27 mouse cellular contexts compared by ENCODE assay signal in genomic region chr11:65773946-65774656, GRCm38 (mm10). TPM values are rescaled to one million over a fixed set of nuclear protein-coding genes. Genes with fewer than 3 reads are reported as not detected.
DNase-seq lines count a peak whose midpoint lies in the region; ATAC-seq and TF ChIP-seq lines count a peak whose summit lies in the region.
"Had no signal": no experiment of that assay in that cellular context is flagged by ENCODE, and none has a peak within 500 bp of the region (broad histone marks: within the 10 kb centered on the region; RNA-seq: fewer than 3 reads in every experiment).

No protein-coding gene starts in this region.

- TF ChIP-seq POLR2A in MEL (IDR thresholded peaks at IDR 0.05; ENCODE audit: control insufficient read depth in 1 of 2, insufficient read depth in 1 of 2, low read depth in 1 of 2, low read length in 2 of 2, poor library complexity in 1 of 2) = no peak

- H3K4me3 ChIP-seq in lung, embryonic 16.5 days (ENCODE audit: low read length) = no peak overlapping the region
- H3K4me3 ChIP-seq in MEL (ENCODE audit: control insufficient read depth in 1 of 2, insufficient read depth in 1 of 2, low read depth in 2 of 2, low read length in 2 of 2) = peak overlapping the region; percentile 3 to 49; a peak in 3 of 4 replicates
- H3K4me3 ChIP-seq in liver, embryonic 11.5 days (ENCODE audit: low read depth, low read length) = no peak overlapping the region
- peak overlapping the region; percentile 36 for H3K4me3 ChIP-seq in liver, embryonic 16.5 days (ENCODE audit: low read depth, low read length)
- H3K4me3 ChIP-seq: embryonic facial prominence, embryonic 12.5 days; forebrain, embryonic 12.5 days; hindbrain, embryonic 13.5 days had no signal

- 49% methylated on average over 6 of the region's 6 CpGs for WGBS in lung, embryonic 16.5 days
- 60% methylated on average over 6 of the region's 6 CpGs for WGBS in liver, embryonic 11.5 days
- WGBS in liver, embryonic 16.5 days (ENCODE audit: insufficient replicate concordance) = 36% methylated on average over 6 of the region's 6 CpGs

- H3K9me3 ChIP-seq in lung, embryonic 16.5 days (ENCODE audit: control insufficient read depth, low read length) = no peaks in the 10 kb centered on the region
- no peaks in the 10 kb centered on the region for H3K9me3 ChIP-seq in MEL (replicated peaks; ENCODE audit: insufficient read depth, low read length)
- H3K9me3 ChIP-seq in liver, embryonic 11.5 days (ENCODE audit: control insufficient read depth, low read length) = no peaks in the 10 kb centered on the region
- no peaks in the 10 kb centered on the region for H3K9me3 ChIP-seq in liver, embryonic 16.5 days (replicated peaks; ENCODE audit: control insufficient read depth, low read length)
- H3K9me3 ChIP-seq: embryonic facial prominence, embryonic 12.5 days; forebrain, embryonic 12.5 days; hindbrain, embryonic 13.5 days had no signal

- no peak for DNase-seq in lung, postnatal 10 days
- DNase-seq in MEL (ENCODE audit: low read depth, low spot score) = peak; percentile 77
- no peak for DNase-seq in liver, embryonic 11.5 days (ENCODE audit: low spot score)
- DNase-seq in heart, postnatal 14 days = no peak
- no peak for DNase-seq in layer of hippocampus, postnatal 25 days (ENCODE audit: extremely low spot score in 1 of 2, low spot score in 1 of 2)
- DNase-seq: adrenal gland, postnatal 14 days; cerebellum, adult 11-12 months; cerebellum, adult 9-11 months; embryo, embryonic 11 days; gastrocnemius, postnatal 14 days; heart, adult 11 months; heart, postnatal 4 days; kidney, postnatal 14 days; left cerebral cortex, postnatal 4 days; right cerebral cortex, postnatal 4 days; thymus, adult 2 months; thymus, postnatal 36 days had no signal

- intact Hi-C loops in heart, postnatal 14 days (cut with DNase I) = no loop called here

- ATAC-seq in lung, embryonic 16.5 days (ENCODE audit: low read depth) = 0 out of 2 replicates have a peak, but pooled peaks have one; percentile 38
- peak; percentile 87 for ATAC-seq in liver, embryonic 11.5 days (replicated peaks; ENCODE audit: low FRiP score)
- peak; percentile 84 for ATAC-seq in liver, embryonic 16.5 days (ENCODE audit: low read depth)
- no peak for ATAC-seq in inflammation-experienced regulatory T-cells, adult 6 months
- ATAC-seq: intestine, postnatal 0 days; midbrain, embryonic 16.5 days had no signal

- H3K4me1 ChIP-seq in lung, embryonic 16.5 days (replicated peaks; ENCODE audit: control insufficient read depth, insufficient read depth, low read length) = peaks cover 9% of the 10 kb centered on the region
- peaks cover 33 to 57% of the 10 kb centered on the region in 2 experiments for H3K4me1 ChIP-seq in MEL (ENCODE audit: control insufficient read depth in 1 of 2, insufficient read depth in 2 of 2, low read length in 2 of 2)
- H3K4me1 ChIP-seq in liver, embryonic 11.5 days (replicated peaks; ENCODE audit: control insufficient read depth, insufficient read depth, low read length) = peaks cover 42% of the 10 kb centered on the region
- H3K4me1 ChIP-seq in liver, embryonic 16.5 days (ENCODE audit: control insufficient read depth, low read depth, low read length) = peaks cover 37% of the 10 kb centered on the region

- TF ChIP-seq RAD21 in MEL (IDR thresholded peaks at IDR 0.05; ENCODE audit: low read depth, low read length) = no peak

- H3K27ac ChIP-seq in lung, embryonic 16.5 days (ENCODE audit: low read length) = no peak overlapping the region
- H3K27ac ChIP-seq in MEL (ENCODE audit: control insufficient read depth, low read depth, low read length) = peak overlapping the region; percentile 57
- H3K27ac ChIP-seq in liver, embryonic 11.5 days (ENCODE audit: low read depth, low read length) = peak overlapping the region; percentile 80
- H3K27ac ChIP-seq in liver, embryonic 16.5 days (ENCODE audit: low read length) = peak overlapping the region; percentile 86
- H3K27ac ChIP-seq: embryonic facial prominence, embryonic 12.5 days; forebrain, embryonic 12.5 days; hindbrain, embryonic 13.5 days; macrophage had no signal

- peaks cover 18% of the 10 kb centered on the region for H3K79me2 ChIP-seq in MEL (ENCODE audit: control insufficient read depth, insufficient read depth, low read length, poor library complexity)

- H3K27me3 ChIP-seq in lung, embryonic 16.5 days (ENCODE audit: control insufficient read depth, insufficient read depth, low read depth, low read length) = no peaks in the 10 kb centered on the region
- H3K27me3 ChIP-seq in MEL (ENCODE audit: control insufficient read depth in 1 of 2, insufficient read depth in 2 of 2, low read length in 2 of 2) = no peaks in the 10 kb centered on the region
- no peaks in the 10 kb centered on the region for H3K27me3 ChIP-seq in liver, embryonic 11.5 days (replicated peaks; ENCODE audit: control insufficient read depth, insufficient read depth, low read length)
- H3K27me3 ChIP-seq in liver, embryonic 16.5 days (ENCODE audit: control insufficient read depth, insufficient read depth, low read depth, low read length) = no peaks in the 10 kb centered on the region
- H3K27me3 ChIP-seq: embryonic facial prominence, embryonic 12.5 days; forebrain, embryonic 12.5 days; hindbrain, embryonic 13.5 days had no signal

- no peaks in the 10 kb centered on the region for H3K36me3 ChIP-seq in lung, embryonic 16.5 days (ENCODE audit: control insufficient read depth, insufficient read depth, low read length)
- peaks cover 3 to 53% of the 10 kb centered on the region in 2 experiments; a peak in 2 of 4 replicates for H3K36me3 ChIP-seq in MEL (ENCODE audit: control insufficient read depth in 1 of 2, insufficient read depth in 2 of 2, low read length in 2 of 2)
- no peaks in the 10 kb centered on the region for H3K36me3 ChIP-seq in liver, embryonic 11.5 days (ENCODE audit: control insufficient read depth, insufficient read depth, low read length)
- no peaks in the 10 kb centered on the region for H3K36me3 ChIP-seq in liver, embryonic 16.5 days (ENCODE audit: control insufficient read depth, insufficient read depth)
- H3K36me3 ChIP-seq: embryonic facial prominence, embryonic 12.5 days; forebrain, embryonic 12.5 days; hindbrain, embryonic 13.5 days had no signal

- H3K4me2 ChIP-seq in lung, embryonic 16.5 days (ENCODE audit: low read depth, low read length) = no peak overlapping the region
- H3K4me2 ChIP-seq in liver, embryonic 11.5 days = peak overlapping the region; percentile 59
- peak overlapping the region; percentile 67 for H3K4me2 ChIP-seq in liver, embryonic 16.5 days (ENCODE audit: low read depth, low read length)
- H3K4me2 ChIP-seq: embryonic facial prominence, embryonic 12.5 days; forebrain, embryonic 12.5 days; heart, embryonic 11.5 days; hindbrain, embryonic 13.5 days had no signal

- peak; percentile 78 to 85 for TF ChIP-seq EP300 in MEL (IDR thresholded peaks at IDR 0.05; ENCODE audit: low read depth in 1 of 2, low read length in 2 of 2)

- no peak overlapping the region for H3K9ac ChIP-seq in lung, embryonic 16.5 days (ENCODE audit: low read length)
- H3K9ac ChIP-seq in MEL (ENCODE audit: control insufficient read depth, low read depth, low read length, poor library complexity, severe bottlenecking) = peak overlapping the region; percentile 38
- H3K9ac ChIP-seq in liver, embryonic 11.5 days (ENCODE audit: low read depth, low read length) = 0 out of 2 replicates have a peak overlapping the region, but pooled peaks have one; percentile 38
- peak overlapping the region; percentile 43 for H3K9ac ChIP-seq in liver, embryonic 16.5 days (ENCODE audit: low read depth, low read length)
- H3K9ac ChIP-seq: embryonic facial prominence, embryonic 12.5 days; forebrain, embryonic 12.5 days; hindbrain, embryonic 13.5 days had no signal

- no peak for TF ChIP-seq CTCF in MEL (IDR thresholded peaks at IDR 0.05 in 2 of 3, conservative IDR thresholded peaks at IDR 0.05 in 1 of 3; ENCODE audit: control insufficient read depth in 1 of 3, insufficient read depth in 1 of 3, low read depth in 2 of 3, low read length in 3 of 3, poor library complexity in 1 of 3, severe bottlenecking in 1 of 3)

TF ChIP-seq in MEL, 35 proteins besides CTCF, POLR2A, EP300 and RAD21:
- TF ChIP-seq TCF12 (IDR thresholded peaks at IDR 0.05; ENCODE audit: low read depth, low read length) (no peak), TAL1 (IDR thresholded peaks at IDR 0.05; ENCODE audit: low read length) (no peak), GATA1 (IDR thresholded peaks at IDR 0.05; ENCODE audit: low read depth, low read length) (peak; percentile 65), ZC3H11A (IDR thresholded peaks at IDR 0.05; ENCODE audit: low read depth, low read length) (no peak), MAX (IDR thresholded peaks at IDR 0.05; ENCODE audit: low read length) (peak; percentile 27; the same call in 1 of the 2 replicates), MXI1 (IDR thresholded peaks at IDR 0.05; ENCODE audit: low read depth, low read length) (no peak), ETS1 (IDR thresholded peaks at IDR 0.05; ENCODE audit: low read depth, low read length) (0 out of 2 replicates have a peak, but pooled peaks have one; percentile 30)
TF ChIP-seq in MEL: peak in this region for 3.

RNA-seq across cellular contexts. Expression of gene Map2k4, which starts 14.0 kb away (rescaled TPM):
- polyA plus RNA-seq in lung, embryonic 16.5 days (2015; fragmentation: Nextera tagmentation; extraction: Ambion mirVana) = 54.3 and 55.7 TPM in 2 replicates
- 20.0 and 24.5 TPM in 2 replicates for total RNA-seq in MEL (2012; rRNA removed)
- 10 to 100 TPM; 21.8 to 70.7 TPM for polyA plus RNA-seq in MEL (2012; ENCODE audit: insufficient read depth in 1 of 2, insufficient read length in 2 of 2, low read depth in 1 of 2, low replicate concordance in 2 of 2, missing spikeins in 1 of 2)
- polyA plus RNA-seq in liver, embryonic 11.5 days (2014; fragmentation: Nextera tagmentation; extraction: Ambion mirVana) = 63.7 and 69.9 TPM in 2 replicates
- polyA plus RNA-seq in liver, embryonic 16.5 days (2015; fragmentation: Nextera tagmentation; extraction: Ambion mirVana) = 30.1 and 31.4 TPM in 2 replicates
- total RNA-seq in heart, postnatal 14 days (2021) = 10 to 100 TPM; 47.4 to 47.5 TPM
- polyA plus RNA-seq in inflammation-experienced regulatory T-cells, adult 6 months (2017; shearing (Covaris generic)) = 10 to 100 TPM; 15.2 to 17.4 (median 15.8) TPM
- 100 to 1,000 TPM; 196 TPM for total RNA-seq in layer of hippocampus, postnatal 25 days (2021)

RNA-seq across cellular contexts. Expression of gene Zkscan6, which starts 32.9 kb away (rescaled TPM):
- 16.9 and 17.7 TPM in 2 replicates for polyA plus RNA-seq in lung, embryonic 16.5 days (2015; fragmentation: Nextera tagmentation; extraction: Ambion mirVana)
- total RNA-seq in MEL (2012; rRNA removed) = 16.5 and 18.1 TPM in 2 replicates
- polyA plus RNA-seq in MEL (2012; ENCODE audit: insufficient read depth in 1 of 2, insufficient read length in 2 of 2, low read depth in 1 of 2, low replicate concordance in 2 of 2, missing spikeins in 1 of 2) = 10 to 100 TPM in 1 of 2 experiments, not detected in 1; 12.0 TPM
- polyA plus RNA-seq in liver, embryonic 11.5 days (2014; fragmentation: Nextera tagmentation; extraction: Ambion mirVana) = 10.9 and 12.0 TPM in 2 replicates
- 5.2 and 5.7 TPM in 2 replicates for polyA plus RNA-seq in liver, embryonic 16.5 days (2015; fragmentation: Nextera tagmentation; extraction: Ambion mirVana)
- 1 to 10 TPM; 4.9 to 6.0 TPM for total RNA-seq in heart, postnatal 14 days (2021)
- polyA plus RNA-seq in inflammation-experienced regulatory T-cells, adult 6 months (2017; shearing (Covaris generic)) = 10 to 100 TPM in 2 of 3 experiments, 1 to 10 TPM in 1; 7.6 to 17.5 (median 13.7) TPM
- total RNA-seq in layer of hippocampus, postnatal 25 days (2021) = 10 to 100 TPM; 14.5 to 16.1 TPM

Comparison
In these comparisons a context has a peak if more than half of its experiments do, and no peak if none do; other contexts are left out.
1. H3K4me3 ChIP-seq: peak in MEL (2 of 2) and liver, embryonic 16.5 days (single experiment); none in lung, embryonic 16.5 days (single experiment) and liver, embryonic 11.5 days (single experiment).